Mouse (Mus musculus) mammary gland, adult 2 months (tissue): Measurements from ENCODE around the gene Adtrp. TPM values are rescaled to one million over a fixed set of nuclear protein-coding genes. Genes with fewer than 3 reads are reported as not detected.

Source experiments
- polyA plus RNA-seq: library from polyadenylated mRNA; depleted of rRNA; stranded (reverse); fragments of >200 nt; gene quantifications from 2 replicates; pipeline ENCODE4 v1.2.3, GENCODE M21; 2012; ENCODE audit warnings: low replicate concordance; rRNA removed

The Adtrp gene
- 11.1 and 46.9 TPM in 2 replicates for polyA plus RNA-seq

GRCm38 (mm10) chr13:41847516-41848126 is at the start of gene Adtrp:
TSS of gene Adtrp (minus strand) at chr13:41847684.

Other genes starting within 250 kb of the Adtrp start
- 4.7 and 5.7 TPM in 2 replicates for gene Tmem170b, start 241.8 kb downstream of the Adtrp start, polyA plus RNA-seq
- 27.2 and 30.0 TPM in 2 replicates for gene Hivep1, start 204.3 kb upstream of the Adtrp start, polyA plus RNA-seq